Mouse (Mus musculus) testis, adult 2 months (tissue): ENCODE data around the gene Tcaf2. TPM values are rescaled to one million over a fixed set of nuclear protein-coding genes. Genes with fewer than 3 reads are reported as not detected.
A peak's percentile ranks its signal among the peaks of the same experiment; 100 is the strongest.

ENCODE experiments used
- H3K27ac ChIP-seq: fragments of 200-500 bp; 2 replicates; pipeline ENCODE4 v1.5.1; 2012; ENCODE audit warnings: low read depth, low read length; ENCODE audit not compliant: control insufficient read depth, insufficient read depth
- H3K27me3 ChIP-seq: fragments of 200-500 bp; 2 replicates; pipeline ENCODE4 v1.6.1; 2012; ENCODE audit warnings: mild to moderate bottlenecking, low read length, moderate library complexity; ENCODE audit not compliant: control insufficient read depth, insufficient read depth
- H3K36me3 ChIP-seq: fragments of 200-500 bp; 2 replicates; pipeline ENCODE4 v1.6.1; 2012; ENCODE audit warnings: mild to moderate bottlenecking, low read length; ENCODE audit not compliant: control insufficient read depth, insufficient read depth
- H3K4me1 ChIP-seq: fragments of 200-500 bp; 2 replicates; pipeline ENCODE4 v1.6.1; 2012; ENCODE audit warnings: low read length; ENCODE audit not compliant: control insufficient read depth, insufficient read depth
- H3K4me3 ChIP-seq: fragments of 200-500 bp; 2 replicates; pipeline ENCODE4 v1.5.1; 2012; ENCODE audit warnings: low read depth, mild to moderate bottlenecking, low read length, moderate library complexity, mixed read lengths; ENCODE audit not compliant: control insufficient read depth
- CTCF ChIP-seq: fragments of 200-500 bp; IDR thresholded peaks from 2 replicates; pipeline ENCODE4 v1.5.1; 2012; ENCODE audit warnings: low read depth, mild to moderate bottlenecking, inconsistent platforms, low read length, moderate library complexity; ENCODE audit not compliant: control insufficient read depth, insufficient read depth, insufficient replicate concordance
- POLR2A ChIP-seq: fragments of 200-500 bp; IDR thresholded peaks from 2 replicates; pipeline ENCODE4 v1.6.1; 2012; ENCODE audit warnings: low read depth, mild to moderate bottlenecking, inconsistent platforms, low read length, moderate library complexity; ENCODE audit not compliant: control insufficient read depth
- polyA plus RNA-seq: library from polyadenylated mRNA; depleted of rRNA; stranded (reverse); fragments of >200 nt; gene quantifications from 2 replicates; pipeline ENCODE4 v1.2.3, GENCODE M21; 2012; rRNA removed

The Tcaf2 gene
- polyA plus RNA-seq: 0.29 and 0.43 TPM in 2 replicates

DNA sequence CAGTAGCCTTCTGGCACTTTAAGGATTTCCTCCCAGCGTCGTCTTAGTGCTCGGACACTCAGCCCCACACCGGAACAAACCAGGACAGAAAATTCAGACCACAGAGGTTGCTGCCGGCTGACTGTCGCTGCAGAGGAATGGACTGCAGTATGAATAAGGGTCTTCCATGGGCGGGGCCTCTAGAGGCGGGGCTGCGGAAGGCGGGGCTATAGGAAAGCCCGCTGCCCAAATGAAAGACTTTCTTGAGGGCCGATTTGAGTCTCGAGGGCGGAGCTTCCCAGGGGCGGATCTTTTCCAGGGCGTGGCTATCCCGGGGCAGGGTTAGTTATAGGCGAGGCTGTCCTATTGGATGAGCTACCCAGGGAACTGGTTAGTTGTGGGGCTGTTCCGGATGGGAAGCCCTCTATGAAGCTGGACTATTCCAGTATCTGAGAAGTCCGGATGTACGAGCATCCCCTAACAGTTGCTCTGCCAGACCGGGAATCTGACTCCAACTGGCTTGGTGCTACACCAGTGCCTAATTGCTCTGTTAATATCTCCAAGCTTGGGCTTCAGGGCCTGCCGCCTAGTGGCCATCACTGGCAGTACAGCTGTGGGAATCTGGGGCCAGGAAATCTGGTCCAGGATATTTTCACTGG lies at the start of gene Tcaf2:
Gene Tcaf2, minus strand, starts transcription at position 343 of the 638 bp plus-strand sequence.
- H3K27me3 ChIP-seq: no peaks in the 10 kb centered on the region
- peaks cover 2% of the 10 kb centered on the region; the same call in 1 of the 2 replicates for H3K4me1 ChIP-seq
- H3K27ac ChIP-seq: no peak within 1 kb of the TSS
- H3K36me3 ChIP-seq: no peaks in the 10 kb centered on the region
- peak; percentile 96 for TF ChIP-seq CTCF
- no peak for TF ChIP-seq POLR2A
- peak within 1 kb of the TSS; percentile 62 for H3K4me3 ChIP-seq

- Histone ChIP-seq H3K36me3 (no peaks in the 10 kb centered on the region), H3K27me3 (no peaks in the 10 kb centered on the region), H3K4me3 (peak overlapping the region; percentile 77), H3K27ac (no peak overlapping the region), H3K4me1 (peaks cover 12% of the 10 kb centered on the region)
- no peak for TF ChIP-seq CTCF
- no peak for TF ChIP-seq POLR2A
Measured at GRCm38 (mm10) chr6:42692517-42693190, 47.6 kb upstream of the Tcaf2 start.

DNA sequence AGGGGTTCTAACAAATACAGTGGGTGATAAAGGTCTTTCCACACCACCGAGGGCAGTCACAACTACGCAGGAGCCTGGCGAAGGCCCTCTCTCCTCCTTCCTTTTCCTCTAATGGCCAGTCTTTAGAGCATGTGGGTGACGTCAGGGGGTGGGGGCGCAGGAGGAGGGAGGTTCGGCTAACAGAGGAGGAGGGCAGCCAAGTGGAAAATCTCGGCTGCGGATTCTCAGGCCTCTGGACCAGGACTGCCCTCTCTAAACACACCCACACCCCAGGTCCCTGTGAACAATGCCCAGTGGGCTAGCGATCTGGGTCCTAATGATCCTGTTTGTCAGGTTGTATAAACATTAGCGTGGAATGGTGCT lies 47.1 kb upstream of the Tcaf2 start:
- peak overlapping the region; percentile 77 for H3K4me3 ChIP-seq
- TF ChIP-seq CTCF: no peak
- TF ChIP-seq POLR2A: no peak

DNA sequence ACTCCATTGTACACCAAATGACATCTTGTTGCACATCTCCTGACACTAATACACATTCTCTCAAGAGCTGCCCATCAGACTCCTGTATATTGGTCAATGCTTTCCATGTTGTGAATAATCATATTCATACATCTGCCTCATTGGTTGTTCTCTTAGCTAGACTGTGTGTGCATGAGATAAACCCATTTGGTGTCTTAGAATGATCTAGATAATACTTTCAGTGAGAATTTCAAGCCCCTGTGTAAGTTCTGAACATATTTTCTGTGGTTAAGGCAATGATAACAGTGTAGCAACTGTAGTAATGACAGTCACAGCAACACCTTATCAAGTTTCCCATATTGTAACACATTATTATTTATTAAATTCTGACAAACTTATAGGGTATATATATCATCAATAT lies 44.7 kb upstream of the Tcaf2 start:
- no peak overlapping the region for H3K27ac ChIP-seq
- H3K4me3 ChIP-seq: no peak overlapping the region

More for the DNA sequence above, 47.1 kb upstream of the Tcaf2 start:
- no peaks in the 10 kb centered on the region for H3K27me3 ChIP-seq
- H3K36me3 ChIP-seq: no peaks in the 10 kb centered on the region
- no peak overlapping the region; the same call in 1 of the 2 replicates for H3K27ac ChIP-seq
- peaks cover 12% of the 10 kb centered on the region for H3K4me1 ChIP-seq

DNA sequence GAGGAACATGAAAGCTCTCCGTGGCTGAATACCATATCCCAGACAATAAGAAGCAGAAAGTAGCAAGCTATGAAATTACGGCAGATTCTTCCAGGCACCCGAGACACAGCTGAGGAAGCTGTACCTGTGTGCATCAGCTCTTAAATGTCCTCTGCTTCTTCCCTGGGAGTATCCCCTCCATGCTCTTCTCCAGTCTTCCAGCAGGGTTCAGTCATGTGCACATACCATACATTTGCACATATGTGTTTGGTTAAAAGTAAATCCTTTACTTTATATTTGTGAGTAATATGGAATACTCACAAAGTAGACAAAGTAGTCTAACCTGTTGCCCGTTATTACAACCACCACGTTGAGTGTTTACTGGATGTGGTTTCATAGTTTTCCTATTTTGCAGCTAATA lies 42.9 kb upstream of the Tcaf2 start:
- H3K27ac ChIP-seq: no peak overlapping the region
- no peaks in the 10 kb centered on the region for H3K36me3 ChIP-seq
- no peaks in the 10 kb centered on the region for H3K27me3 ChIP-seq
- TF ChIP-seq POLR2A (no peak), CTCF (no peak)
- H3K4me1 ChIP-seq: peaks cover 12% of the 10 kb centered on the region
- H3K4me3 ChIP-seq: no peak overlapping the region

More for the DNA sequence above, 44.7 kb upstream of the Tcaf2 start:
- TF ChIP-seq CTCF (no peak), POLR2A (no peak)
- peaks cover 12% of the 10 kb centered on the region for H3K4me1 ChIP-seq
- H3K27me3 ChIP-seq: no peaks in the 10 kb centered on the region
- H3K36me3 ChIP-seq: no peaks in the 10 kb centered on the region

DNA sequence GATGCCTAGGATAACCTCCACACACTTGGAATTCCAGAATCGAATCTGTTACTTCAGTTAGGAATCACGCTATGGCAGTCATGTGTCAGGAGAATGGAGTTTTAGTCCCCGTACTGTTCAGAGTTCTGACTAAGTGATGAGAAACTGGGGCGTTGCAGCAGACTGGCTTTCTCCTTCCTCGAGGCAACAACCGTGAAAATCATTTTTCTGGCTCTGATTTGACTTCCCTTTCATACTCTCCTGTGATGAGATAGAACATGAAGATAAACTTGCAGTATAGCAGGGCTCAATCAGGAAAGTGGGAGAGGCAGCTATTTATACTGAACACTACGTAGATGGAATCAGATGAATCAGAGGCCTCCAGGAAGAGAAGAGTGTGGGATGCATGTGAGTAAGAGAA lies 35.0 kb upstream of the Tcaf2 start:
- Histone ChIP-seq H3K4me1 (no peaks in the 10 kb centered on the region), H3K27me3 (no peaks in the 10 kb centered on the region), H3K36me3 (no peaks in the 10 kb centered on the region), H3K4me3 (no peak overlapping the region), H3K27ac (no peak overlapping the region)
- no peak for TF ChIP-seq CTCF
- TF ChIP-seq POLR2A: no peak

GRCm38 (mm10) chr6:42676011-42676410 lies 31.0 kb upstream of the Tcaf2 start:
- no peaks in the 10 kb centered on the region for H3K36me3 ChIP-seq
- no peaks in the 10 kb centered on the region for H3K4me1 ChIP-seq
- H3K4me3 ChIP-seq: no peak overlapping the region
- TF ChIP-seq POLR2A (no peak), CTCF (no peak)
- no peaks in the 10 kb centered on the region for H3K27me3 ChIP-seq
- no peak overlapping the region for H3K27ac ChIP-seq
